Mouse (Mus musculus): ENCODE measurements around the gene Dst.

GRCm38 (mm10) chr1:34216456-34216855, 308.4 kb downstream of the Dst start:
- TF ChIP-seq POLR2A (IDR thresholded peaks at IDR 0.05; ENCODE audit: borderline replicate concordance, control insufficient read depth, low read depth, low read length) (no peak), CTCF (IDR thresholded peaks at IDR 0.05; ENCODE audit: control insufficient read depth, insufficient read depth, low read length) (no peak)
